Comparison of ENCODE assay signal across 8 mouse cellular contexts in the genomic region with DNA sequence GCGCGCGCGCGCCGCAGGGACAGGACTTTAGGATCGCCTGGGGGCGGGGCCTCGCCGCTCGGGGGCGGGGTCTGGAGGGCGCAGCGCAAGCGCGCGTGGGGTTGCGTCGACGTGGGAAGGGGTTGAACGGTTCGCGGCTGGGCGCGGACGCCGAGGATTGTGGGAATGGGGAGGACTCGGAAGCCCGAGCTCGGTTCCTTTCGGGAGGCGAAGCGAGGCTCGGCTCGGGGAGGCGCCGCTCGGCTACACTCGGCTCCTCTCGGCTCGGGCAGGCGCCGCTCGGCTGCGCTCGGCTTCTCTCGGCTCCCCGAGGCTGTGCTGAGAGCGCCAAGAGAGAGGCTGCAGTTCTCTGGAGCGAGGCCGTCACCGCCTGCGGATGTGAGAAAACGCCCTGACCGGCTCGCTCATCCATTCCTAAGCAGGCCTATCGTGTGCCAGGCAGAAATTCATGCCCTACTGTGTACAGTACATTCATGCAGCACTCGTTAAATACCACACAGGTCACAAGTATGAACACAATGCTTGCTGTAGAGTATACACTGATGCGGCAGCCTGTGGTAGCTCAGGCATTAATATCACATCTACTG. TPM values are rescaled to one million over a fixed set of nuclear protein-coding genes. Genes with fewer than 3 reads are reported as not detected.
DNase-seq lines count a peak whose midpoint lies in the region; ATAC-seq and TF ChIP-seq lines count a peak whose summit lies in the region.

Gene Gna11 (minus strand): TSS at position 30 of the 587 bp plus-strand sequence.

- H3K79me3 ChIP-seq in C2C12 (ENCODE audit: low read depth) = peaks cover 42% of the 10 kb centered on the region

- peak within 1 kb of the TSS; percentile 94 for H3ac ChIP-seq in C2C12 (ENCODE audit: control insufficient read depth, insufficient read length, low read depth)
- H3ac ChIP-seq in myocyte (ENCODE audit: control insufficient read depth, insufficient read length) = peak within 1 kb of the TSS; percentile 82

- peak; percentile 29; the same call in 1 of the 2 replicates for TF ChIP-seq POLR2A in brain, embryonic 14.5 days (IDR thresholded peaks at IDR 0.05; ENCODE audit: borderline replicate concordance, extremely low read depth, insufficient read depth, insufficient read length, poor library complexity, severe bottlenecking)
- TF ChIP-seq POLR2A in liver, adult 2 months (IDR thresholded peaks at IDR 0.05; ENCODE audit: extremely low read depth, insufficient read depth, low read length) = no peak
- TF ChIP-seq POLR2A in myocyte (IDR thresholded peaks at IDR 0.05; ENCODE audit: insufficient read length, low read depth) = peak; percentile 61

- peak; percentile 100 for DNase-seq in brain, embryonic 14.5 days (ENCODE audit: low read depth)
- peak; percentile 88 for DNase-seq in liver, adult 2 months (ENCODE audit: extremely low read depth, low read depth, low spot score)
- DNase-seq in splenic B cell, adult 2 months (ENCODE audit: low read depth, low spot score) = peak; percentile 98

- H3K4me2 ChIP-seq in heart, embryonic 11.5 days = peak within 1 kb of the TSS; percentile 97
- H3K4me2 ChIP-seq in kidney, embryonic 16.5 days (replicated peaks; ENCODE audit: low read depth, low read length) = peak within 1 kb of the TSS; percentile 87
- H3K4me2 ChIP-seq in myocyte (ENCODE audit: low read depth) = peak within 1 kb of the TSS; percentile 98

- peak within 1 kb of the TSS; percentile 87 for H3K9ac ChIP-seq in heart, embryonic 11.5 days (ENCODE audit: low read depth, low read length)
- peak within 1 kb of the TSS; percentile 92 for H3K9ac ChIP-seq in kidney, embryonic 16.5 days (replicated peaks; ENCODE audit: low read length)
- H3K9ac ChIP-seq in liver, adult 2 months (ENCODE audit: low read depth, low read length) = peak within 1 kb of the TSS; percentile 81

- H3K79me2 ChIP-seq in C2C12 (ENCODE audit: control insufficient read depth, insufficient read depth) (peaks cover 47% of the 10 kb centered on the region), myocyte (ENCODE audit: control insufficient read depth, insufficient read depth) (peaks cover 45% of the 10 kb centered on the region)
- peaks cover 44% of the 10 kb centered on the region for H3K79me2 ChIP-seq in liver, adult 2 months (ENCODE audit: control insufficient read depth, insufficient read depth, low read length)

- WGBS in heart, embryonic 11.5 days (ENCODE audit: insufficient replicate concordance) = 1% methylated on average over 57 of the region's 59 CpGs
- under 1% methylated on average over 53 of the region's 59 CpGs for WGBS in kidney, embryonic 16.5 days
- 2% methylated on average over 59 of the region's 59 CpGs for WGBS in liver, adult 2 months

- H3K36me3 ChIP-seq in C2C12 (ENCODE audit: control insufficient read depth, insufficient read depth) (no peaks in the 10 kb centered on the region), myocyte (ENCODE audit: control insufficient read depth, insufficient read depth) (no peaks in the 10 kb centered on the region)
- peaks cover 28% of the 10 kb centered on the region for H3K36me3 ChIP-seq in erythroblast, embryonic 14.5 days (ENCODE audit: control insufficient read depth)
- H3K36me3 ChIP-seq in heart, embryonic 11.5 days (ENCODE audit: control insufficient read depth, insufficient read depth, low read length) = no peaks in the 10 kb centered on the region
- H3K36me3 ChIP-seq in kidney, embryonic 16.5 days (ENCODE audit: insufficient read depth, low read length) = no peaks in the 10 kb centered on the region
- no peaks in the 10 kb centered on the region for H3K36me3 ChIP-seq in liver, adult 2 months (ENCODE audit: control insufficient read depth, insufficient read depth, low read length)
- H3K36me3 ChIP-seq in splenic B cell, adult 2 months (ENCODE audit: control insufficient read depth, insufficient read depth, low read length, poor library complexity, severe bottlenecking) = no peaks in the 10 kb centered on the region

- peak within 1 kb of the TSS; percentile 87 for H3K27ac ChIP-seq in heart, embryonic 11.5 days (ENCODE audit: low read depth, low read length)
- H3K27ac ChIP-seq in kidney, embryonic 16.5 days (ENCODE audit: low read length) = peak within 1 kb of the TSS; percentile 92
- H3K27ac ChIP-seq in liver, adult 2 months (replicated peaks; ENCODE audit: insufficient read depth, low read depth, low read length) = peak within 1 kb of the TSS; percentile 53

- H3K9me3 ChIP-seq in erythroblast, embryonic 14.5 days (ENCODE audit: control insufficient read depth, low read length) = no peaks in the 10 kb centered on the region
- no peaks in the 10 kb centered on the region for H3K9me3 ChIP-seq in heart, embryonic 11.5 days (replicated peaks; ENCODE audit: control insufficient read depth, low read length)
- no peaks in the 10 kb centered on the region for H3K9me3 ChIP-seq in kidney, embryonic 16.5 days (ENCODE audit: low read length)

- no peak for TF ChIP-seq CTCF in C2C12 (IDR thresholded peaks at IDR 0.05; ENCODE audit: control insufficient read depth, insufficient read depth, insufficient read length)
- TF ChIP-seq CTCF in brain, embryonic 14.5 days (IDR thresholded peaks at IDR 0.05; ENCODE audit: borderline replicate concordance, extremely low read depth, insufficient read depth, insufficient read length) = no peak
- no peak for TF ChIP-seq CTCF in liver, adult 2 months (IDR thresholded peaks at IDR 0.05; ENCODE audit: low read depth, low read length)

- H3K4me3 ChIP-seq in C2C12 (ENCODE audit: insufficient read depth, poor library complexity, severe bottlenecking) = peak within 1 kb of the TSS; percentile 95
- H3K4me3 ChIP-seq in erythroblast, embryonic 14.5 days (replicated peaks) = peak within 1 kb of the TSS; percentile 70
- peak within 1 kb of the TSS; percentile 93 for H3K4me3 ChIP-seq in heart, embryonic 11.5 days (ENCODE audit: low read depth, low read length)
- peak within 1 kb of the TSS; percentile 70 for H3K4me3 ChIP-seq in kidney, embryonic 16.5 days (ENCODE audit: low read length)
- H3K4me3 ChIP-seq in liver, adult 2 months (ENCODE audit: insufficient read depth, low read depth, low read length) = peak within 1 kb of the TSS; percentile 72
- peak within 1 kb of the TSS; percentile 44 for H3K4me3 ChIP-seq in myocyte

- no peaks in the 10 kb centered on the region for H3K27me3 ChIP-seq in C2C12 (ENCODE audit: control insufficient read depth, insufficient read depth, insufficient read length)
- no peaks in the 10 kb centered on the region for H3K27me3 ChIP-seq in erythroblast, embryonic 14.5 days (ENCODE audit: control insufficient read depth)
- H3K27me3 ChIP-seq in heart, embryonic 11.5 days (ENCODE audit: control insufficient read depth, insufficient read depth, low read length) = no peaks in the 10 kb centered on the region
- no peaks in the 10 kb centered on the region for H3K27me3 ChIP-seq in kidney, embryonic 16.5 days (ENCODE audit: insufficient read depth, low read length)
- H3K27me3 ChIP-seq in liver, adult 2 months (ENCODE audit: control insufficient read depth, insufficient read depth, low read length) = no peaks in the 10 kb centered on the region
- H3K27me3 ChIP-seq in myocyte (ENCODE audit: control insufficient read depth, insufficient read depth, insufficient read length) = no peaks in the 10 kb centered on the region
- H3K27me3 ChIP-seq in splenic B cell, adult 2 months (ENCODE audit: control insufficient read depth, insufficient read depth, low read length, poor library complexity, severe bottlenecking) = no peaks in the 10 kb centered on the region

- ATAC-seq in heart, embryonic 11.5 days (replicated peaks; ENCODE audit: insufficient number of reproducible peaks, low FRiP score, low TSS enrichment) = peak; percentile 91
- ATAC-seq in kidney, embryonic 16.5 days (ENCODE audit: low FRiP score, low TSS enrichment) = peak; percentile 96

- H3K4me1 ChIP-seq in erythroblast, embryonic 14.5 days (ENCODE audit: control insufficient read depth) = peaks cover 69% of the 10 kb centered on the region
- H3K4me1 ChIP-seq in heart, embryonic 11.5 days (ENCODE audit: control insufficient read depth, insufficient read depth, low read length) = peaks cover 36% of the 10 kb centered on the region
- peaks cover 32% of the 10 kb centered on the region for H3K4me1 ChIP-seq in kidney, embryonic 16.5 days (ENCODE audit: insufficient read depth, low read length)
- H3K4me1 ChIP-seq in liver, adult 2 months (ENCODE audit: control insufficient read depth, insufficient read depth, low read length) = peaks cover 34% of the 10 kb centered on the region

TF ChIP-seq in C2C12, 6 proteins besides CTCF, POLR2A, EP300 and RAD21:
- TF ChIP-seq FOSL1 (IDR thresholded peaks at IDR 0.05; ENCODE audit: insufficient read depth, low read length, poor library complexity, severe bottlenecking) = no peak
- peak; percentile 21 for TF ChIP-seq MAX (IDR thresholded peaks at IDR 0.05)
- no peak for TF ChIP-seq USF1 (IDR thresholded peaks at IDR 0.05; ENCODE audit: low read depth)
- TF ChIP-seq MYOD1 (IDR thresholded peaks at IDR 0.05; ENCODE audit: control insufficient read depth, insufficient read length, low read depth) = no peak

TF ChIP-seq in myocyte, 11 proteins besides CTCF, POLR2A, EP300 and RAD21:
- TF ChIP-seq E2F4 (IDR thresholded peaks at IDR 0.05; ENCODE audit: insufficient read depth) (peak; percentile 7), MYOD1 (IDR thresholded peaks at IDR 0.05; ENCODE audit: control insufficient read depth in 1 of 3, insufficient read length in 2 of 3, low read depth in 2 of 3) (no peak)

RNA-seq across cellular contexts. Expression of gene Gna11, which starts in this region (rescaled TPM):
- polyA plus RNA-seq in C2C12 (2012; fragmentation: generic; extraction: Trizol) = 77.6 TPM
- polyA plus RNA-seq in brain, embryonic 14.5 days (2012; rRNA removed) = 110 and 115 TPM in 2 replicates
- polyA plus RNA-seq in erythroblast, embryonic 14.5 days (2012) = 1.2 and 1.5 TPM in 2 replicates
- polyA plus RNA-seq in heart, embryonic 11.5 days (2014; fragmentation: Nextera tagmentation; extraction: Ambion mirVana) = 55.5 and 58.8 TPM in 2 replicates
- 92.3 and 92.7 TPM in 2 replicates for polyA plus RNA-seq in kidney, embryonic 16.5 days (2015; fragmentation: Nextera tagmentation; extraction: Ambion mirVana)
- total RNA-seq in liver, adult 2 months (2014; rRNA removed) = 20.7 and 27.3 TPM in 2 replicates
- 61.6 and 64.2 TPM in 2 replicates for polyA plus RNA-seq in liver, adult 2 months (2012; rRNA removed)
- 58.2 TPM for polyA plus RNA-seq in myocyte (2012; fragmentation: generic; extraction: Trizol)

Comparison
In these comparisons a context has a peak if more than half of its experiments do, and no peak if none do; other contexts are left out.
1. Peak in every context shown above with its lines: DNase-seq, ATAC-seq, H3K4me3 ChIP-seq and H3K27ac ChIP-seq.
2. RNA of gene Gna11 (polyA plus RNA-seq): 110 to 115 TPM in brain, embryonic 14.5 days, 92.3 to 92.7 TPM in kidney, embryonic 16.5 days, 77.6 TPM in C2C12 (single experiment), 61.6 to 64.2 TPM in liver, adult 2 months, 58.2 TPM in myocyte (single experiment) and 55.5 to 58.8 TPM in heart, embryonic 11.5 days; 1.2 to 1.5 TPM in erythroblast, embryonic 14.5 days; every median in the first group is over 10 times any median in the second.
3. H3K4me3 ChIP-seq: peak in every context shown above with its lines; median percentile 95 in C2C12; 93 in heart, embryonic 11.5 days; 72 in liver, adult 2 months; 70 in erythroblast, embryonic 14.5 days; 70 in kidney, embryonic 16.5 days; 44 in myocyte.